ENCODE assay signal across 34 mouse cellular contexts in genomic region chr11:35116436-35116835, GRCm38 (mm10). TPM values are rescaled to one million over a fixed set of nuclear protein-coding genes. Genes with fewer than 3 reads are reported as not detected.
"Had no signal": no experiment of that assay in that cellular context is flagged by ENCODE, and none has a peak within 500 bp of the region (broad histone marks: within the 10 kb centered on the region; RNA-seq: fewer than 3 reads in every experiment).

No protein-coding gene starts in this region.

- H3K4me3 ChIP-seq: heart, embryonic 10.5 days; heart, embryonic 13.5 days; heart, embryonic 15.5 days; hindbrain, embryonic 10.5 days; hindbrain, embryonic 12.5 days; hindbrain, embryonic 13.5 days; hindbrain, embryonic 15.5 days; intestine, embryonic 15.5 days; kidney, embryonic 15.5 days; layer of hippocampus, adult 2 months; left cerebral cortex, adult 2 months had no signal

- ATAC-seq: hindbrain, embryonic 16.5 days; hindbrain, postnatal 0 days; inflammation-experienced regulatory T-cells, adult 6 months; intestine, embryonic 15.5 days; intestine, embryonic 16.5 days had no signal

- H3K27ac ChIP-seq: heart, embryonic 10.5 days; heart, embryonic 13.5 days; heart, embryonic 15.5 days; hindbrain, embryonic 10.5 days; hindbrain, embryonic 12.5 days; hindbrain, embryonic 13.5 days; hindbrain, embryonic 14.5 days; hindbrain, embryonic 15.5 days; hindbrain, postnatal 0 days; intestine, embryonic 15.5 days; kidney, embryonic 15.5 days; kidney, postnatal 0 days; layer of hippocampus, adult 2 months; left cerebral cortex, adult 2 months had no signal

- H3K36me3 ChIP-seq: heart, embryonic 10.5 days; heart, embryonic 13.5 days; heart, embryonic 15.5 days; hindbrain, embryonic 10.5 days; hindbrain, embryonic 12.5 days; hindbrain, embryonic 13.5 days; hindbrain, embryonic 15.5 days; intestine, embryonic 15.5 days; kidney, embryonic 15.5 days had no signal

- H3K9ac ChIP-seq: heart, embryonic 13.5 days; heart, embryonic 15.5 days; hindbrain, embryonic 12.5 days; hindbrain, embryonic 13.5 days; hindbrain, embryonic 14.5 days; hindbrain, embryonic 15.5 days; intestine, embryonic 15.5 days; kidney, embryonic 15.5 days had no signal

- H3K4me2 ChIP-seq: heart, embryonic 11.5 days; heart, embryonic 13.5 days; heart, embryonic 15.5 days; hindbrain, embryonic 12.5 days; hindbrain, embryonic 13.5 days; hindbrain, embryonic 14.5 days; hindbrain, embryonic 15.5 days; intestine, embryonic 15.5 days; kidney, embryonic 15.5 days had no signal

- DNase-seq: heart, postnatal 10 days; heart, postnatal 14 days; heart, postnatal 36 days; heart, postnatal 4 days; kidney, adult 11 months; kidney, adult 18-20 months; kidney, adult 2 months; kidney, adult 8-10 months; kidney, adult 9 months; kidney, postnatal 10 days; kidney, postnatal 14 days; kidney, postnatal 25 days; kidney, postnatal 36 days; kidney, postnatal 4 days; layer of hippocampus, adult 9-11 months; layer of hippocampus, postnatal 36 days had no signal

- H3K9me3 ChIP-seq: heart, embryonic 10.5 days; heart, embryonic 13.5 days; heart, embryonic 15.5 days; hindbrain, embryonic 10.5 days; hindbrain, embryonic 12.5 days; hindbrain, embryonic 13.5 days; hindbrain, embryonic 15.5 days; intestine, embryonic 15.5 days; kidney, embryonic 15.5 days had no signal

RNA-seq across cellular contexts. Expression of gene Slit3, which starts 4.6 kb away (rescaled TPM):
- polyA plus RNA-seq: inflammation-experienced regulatory T-cells, adult 6 months had no signal
